Mouse (Mus musculus) heart, adult 18-20 months (tissue): ENCODE measurements around the gene Syngr1. TPM values are rescaled to one million over a fixed set of nuclear protein-coding genes. Genes with fewer than 3 reads are reported as not detected.

Source experiments
- microRNA-seq, 2 experiments: library from miRNA; unstranded; fragments of <30 nt; microRNA quantifications; one replicate each; pipeline ENCODE4 v1.2.0; 2022
- total RNA-seq, 2 experiments: library from RNA; stranded (reverse); gene quantifications; 2 replicates each; pipeline ENCODE4 v1.2.3; 2021

Syngr1 gene
- total RNA-seq, 2 experiments from 2014 or later: 80.2 to 107 TPM

Small RNA genes within 50 kb of the gene (microRNA-seq; reads per million reads assigned to microRNA genes)
- gene Snord43: 95.3 to 123 reads per million in 2 experiments

Other genes with a start within 250 kb of the Syngr1 start
- 10 to 100 TPM in 1 of 2 experiments, 1 to 10 TPM in 1; 6.8 to 10.6 TPM for gene Apobec3, start 199.7 kb upstream of the Syngr1 start, total RNA-seq
- 10 to 100 TPM; 17.8 to 29.8 TPM for gene Cbx7, start 120.2 kb upstream of the Syngr1 start, total RNA-seq
- 10 to 100 TPM; 23.1 to 29.3 TPM for gene Pdgfb, start 76.4 kb upstream of the Syngr1 start, total RNA-seq
- 100 to 1,000 TPM; 163 to 184 TPM for gene Rpl3, start 534 bp downstream of the Syngr1 start, total RNA-seq
- 10 to 100 TPM; 14.8 to 18.4 TPM for gene Tab1, start 41.8 kb downstream of the Syngr1 start, total RNA-seq
- gene Mgat3, start 82.4 kb downstream of the Syngr1 start, total RNA-seq: 1 to 10 TPM; 4.3 to 5.2 TPM
- 10 to 100 TPM; 29.6 to 31.5 TPM for gene Mief1, start 142.7 kb downstream of the Syngr1 start, total RNA-seq
- 10 to 100 TPM in 1 of 2 experiments, 1 to 10 TPM in 1; 9.9 to 15.3 TPM for gene AC140267.1, start 144.5 kb downstream of the Syngr1 start, total RNA-seq
- gene Atf4, start 163.8 kb downstream of the Syngr1 start, total RNA-seq: 10 to 100 TPM; 89.9 to 95.5 TPM
- 10 to 100 TPM; 17.0 to 17.4 TPM for gene Rps19bp1, start 173.0 kb downstream of the Syngr1 start, total RNA-seq
- gene Cacna1i, start 195.9 kb downstream of the Syngr1 start, total RNA-seq: under 1 TPM in 1 of 2 experiments, not detected in 1; 0.18 TPM